Mouse (Mus musculus) spleen, postnatal 14 days (tissue): Measurements from ENCODE around the gene Gm49354.
"Not testable (repeated sequence)": the region's sequence is repeated elsewhere in the genome, so short reads cannot be mapped to it uniquely, and the experiment has no call there.

Experiments used
- DNase-seq, 2 experiments: peaks; one replicate each; pipeline ENCODE4 v3.0.0; 2021 to 2022; ENCODE audit warnings: low spot score in 2 of 2

The Gm49354 gene

GRCm38 (mm10) chr13:59711984-59712383, 70.1 kb downstream of the Gm49354 start, which contains the start of gene Spata31d1b:
Gene Spata31d1b (plus strand): TSS chr13:59712284.
- not testable (repeated sequence) for DNase-seq

GRCm38 (mm10) chr13:59710230-59710629, 71.8 kb downstream of the Gm49354 start, which contains the start of gene Spata31d1a:
Gene Spata31d1a (minus strand): TSS chr13:59710330.
- DNase-seq: no peak
